Mouse (Mus musculus): ENCODE results near the gene Elk4. TPM values are rescaled to one million over a fixed set of nuclear protein-coding genes. Genes with fewer than 3 reads are reported as not detected.

Gene Elk4
- polyA plus RNA-seq, 1 experiment from 2014 or later: 11.4 TPM

DNA sequence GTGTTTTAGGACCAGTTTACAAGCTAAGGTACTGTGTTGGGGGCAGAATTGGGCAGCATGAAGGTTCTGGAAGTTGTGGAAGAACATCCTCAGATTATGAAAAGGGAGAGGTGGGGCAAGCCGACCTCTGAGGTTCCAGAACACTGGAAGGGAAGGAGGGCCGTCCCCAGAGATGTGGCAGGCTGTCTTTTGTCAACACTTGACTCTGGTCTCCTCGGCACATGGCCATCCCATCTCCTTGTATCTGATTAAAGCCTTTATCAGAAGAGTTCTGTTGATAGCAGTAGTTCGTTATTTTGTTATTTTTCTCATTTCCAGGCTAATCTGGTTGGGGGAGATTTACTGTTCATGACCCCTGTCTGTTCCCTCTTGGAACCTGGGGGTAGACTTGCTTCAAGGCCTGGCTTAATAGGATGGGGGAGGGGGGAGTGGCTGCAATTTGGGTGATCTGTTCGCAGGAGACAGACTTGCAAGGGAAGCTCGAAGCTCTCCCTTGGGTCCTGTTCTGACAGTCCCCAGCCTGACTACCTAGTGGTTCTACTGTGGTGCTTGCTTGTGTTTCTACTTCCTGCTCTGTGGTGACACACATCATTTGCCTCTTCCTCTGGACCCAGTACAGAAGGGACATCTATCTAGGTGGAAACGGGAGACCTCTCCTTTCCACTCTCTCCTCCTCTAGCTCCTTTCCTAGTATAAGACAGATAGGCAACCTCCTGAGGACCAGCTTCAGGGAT, 52.8 kb downstream of the Elk4 start:
- no peak overlapping the region for H3K9ac ChIP-seq
- WGBS: 74% methylated on average over 7 of the region's 7 CpGs
- no peaks in the 10 kb centered on the region for H3K36me3 ChIP-seq
- H3K4me1 ChIP-seq (replicated peaks): no peaks in the 10 kb centered on the region
- no peak for ATAC-seq (ENCODE audit: low FRiP score, low read depth)
- H3K27me3 ChIP-seq: no peaks in the 10 kb centered on the region
- no peaks in the 10 kb centered on the region for H3K9me3 ChIP-seq
- H3K4me3 ChIP-seq: no peak overlapping the region
- H3K4me2 ChIP-seq: no peak overlapping the region
- H3K27ac ChIP-seq (replicated peaks): no peak overlapping the region

DNA sequence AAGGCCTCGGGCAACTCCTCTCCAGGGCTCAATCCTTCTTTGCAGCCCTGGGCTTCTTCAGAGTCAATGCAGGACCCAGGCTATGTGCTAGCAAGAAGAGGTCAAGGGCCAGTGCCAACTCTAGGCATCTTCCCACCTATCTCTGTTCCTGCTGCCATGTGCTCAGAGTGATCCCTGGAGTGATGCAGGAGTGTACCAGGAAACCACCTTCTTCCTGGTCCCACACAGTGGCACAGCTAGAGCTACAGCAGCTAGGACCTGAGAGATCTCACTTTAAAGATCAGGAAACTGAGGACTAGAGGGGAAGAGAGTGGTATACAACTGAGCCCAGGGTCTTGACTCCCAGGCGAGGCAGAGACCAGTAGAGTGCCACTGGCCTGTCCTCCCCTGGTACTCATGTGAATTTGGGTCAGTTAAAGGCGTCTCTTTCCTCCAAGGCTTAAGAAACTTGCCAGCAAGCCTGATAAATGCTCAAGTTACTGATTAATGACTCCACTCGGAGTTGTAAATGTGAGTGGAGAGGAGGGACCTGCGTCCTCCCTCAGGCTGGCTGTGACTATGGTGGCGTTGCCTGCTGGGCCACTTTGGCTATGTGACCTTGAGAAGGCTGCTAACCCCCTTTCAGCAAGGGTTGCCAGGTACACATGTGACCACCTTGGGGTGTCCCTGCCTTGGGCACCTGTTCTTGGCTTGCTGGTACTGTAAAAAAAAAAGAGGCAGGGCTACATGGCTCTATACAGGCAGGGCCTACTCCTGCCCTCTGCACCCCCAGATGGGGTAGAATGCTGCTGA, 54.5 kb downstream of the Elk4 start:
- WGBS: 67% methylated on average over 6 of the region's 6 CpGs
- no peaks in the 10 kb centered on the region for H3K4me1 ChIP-seq (replicated peaks)
- no peak overlapping the region for H3K27ac ChIP-seq (replicated peaks)
- no peak for ATAC-seq (ENCODE audit: low FRiP score, low read depth)
- H3K9ac ChIP-seq: no peak overlapping the region
- H3K27me3 ChIP-seq: peaks cover 9% of the 10 kb centered on the region; the same call in 1 of the 2 replicates
- H3K4me3 ChIP-seq: no peak overlapping the region
- no peak overlapping the region for H3K4me2 ChIP-seq
- no peaks in the 10 kb centered on the region for H3K9me3 ChIP-seq
- no peaks in the 10 kb centered on the region for H3K36me3 ChIP-seq

DNA sequence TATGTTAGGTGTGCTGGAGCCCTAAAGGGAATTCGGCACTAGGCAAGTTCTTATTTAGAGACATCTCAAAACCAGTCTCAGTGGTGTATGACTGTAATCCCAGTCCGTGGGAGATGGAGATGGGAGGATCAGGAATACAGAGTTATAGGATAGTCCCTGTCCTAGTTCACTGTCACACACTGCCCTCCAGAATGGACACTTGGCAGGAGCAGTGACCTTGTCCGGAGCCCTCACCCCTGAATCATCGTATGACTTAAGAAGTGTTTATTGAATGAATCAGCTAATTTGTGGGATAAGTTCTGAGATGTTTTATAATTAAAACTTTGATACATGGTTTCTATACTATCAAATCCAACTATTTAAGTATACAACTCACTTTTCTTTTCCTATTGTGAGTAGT, 55.7 kb downstream of the Elk4 start:
- 88% methylated on average over 4 of the region's 4 CpGs for WGBS
- H3K9me3 ChIP-seq: no peaks in the 10 kb centered on the region
- ATAC-seq (ENCODE audit: low FRiP score, low read depth): no peak

DNA sequence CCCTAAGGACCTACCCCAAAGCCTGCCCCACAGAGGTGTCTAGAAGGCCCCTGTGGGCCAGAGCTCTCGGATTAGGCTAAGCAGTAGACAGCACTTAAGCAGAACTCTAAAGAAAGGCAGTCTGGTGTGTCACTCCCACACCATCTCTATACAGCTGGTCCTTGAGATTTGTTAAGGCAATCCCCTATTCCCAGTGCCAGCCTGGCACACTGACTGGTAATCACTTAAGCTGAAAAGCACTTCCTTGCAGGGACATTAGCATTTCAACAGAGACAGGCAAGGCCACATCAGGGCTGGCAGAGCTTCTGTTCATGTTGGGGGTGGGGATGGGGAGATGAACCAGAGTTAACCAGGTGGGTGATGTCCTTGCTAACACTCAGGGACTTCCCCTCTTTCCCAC, 57.6 kb downstream of the Elk4 start:
- Histone ChIP-seq H3K27ac (replicated peaks) (no peak overlapping the region), H3K4me3 (no peak overlapping the region), H3K4me2 (no peak overlapping the region), H3K27me3 (peaks cover 25% of the 10 kb centered on the region), H3K36me3 (no peaks in the 10 kb centered on the region), H3K9me3 (no peaks in the 10 kb centered on the region), H3K9ac (no peak overlapping the region), H3K4me1 (replicated peaks) (peaks cover 14% of the 10 kb centered on the region)
- 50% methylated on average over 1 of the region's 1 CpGs for WGBS
- ATAC-seq (ENCODE audit: low FRiP score, low read depth): no peak

More for the DNA sequence above, 55.7 kb downstream of the Elk4 start:
- no peak overlapping the region for H3K27ac ChIP-seq (replicated peaks)
- H3K36me3 ChIP-seq: no peaks in the 10 kb centered on the region
- H3K27me3 ChIP-seq: peaks cover 12% of the 10 kb centered on the region
- H3K9ac ChIP-seq: no peak overlapping the region
- peaks cover 11% of the 10 kb centered on the region for H3K4me1 ChIP-seq (replicated peaks)
- no peak overlapping the region for H3K4me2 ChIP-seq
- H3K4me3 ChIP-seq: no peak overlapping the region

DNA sequence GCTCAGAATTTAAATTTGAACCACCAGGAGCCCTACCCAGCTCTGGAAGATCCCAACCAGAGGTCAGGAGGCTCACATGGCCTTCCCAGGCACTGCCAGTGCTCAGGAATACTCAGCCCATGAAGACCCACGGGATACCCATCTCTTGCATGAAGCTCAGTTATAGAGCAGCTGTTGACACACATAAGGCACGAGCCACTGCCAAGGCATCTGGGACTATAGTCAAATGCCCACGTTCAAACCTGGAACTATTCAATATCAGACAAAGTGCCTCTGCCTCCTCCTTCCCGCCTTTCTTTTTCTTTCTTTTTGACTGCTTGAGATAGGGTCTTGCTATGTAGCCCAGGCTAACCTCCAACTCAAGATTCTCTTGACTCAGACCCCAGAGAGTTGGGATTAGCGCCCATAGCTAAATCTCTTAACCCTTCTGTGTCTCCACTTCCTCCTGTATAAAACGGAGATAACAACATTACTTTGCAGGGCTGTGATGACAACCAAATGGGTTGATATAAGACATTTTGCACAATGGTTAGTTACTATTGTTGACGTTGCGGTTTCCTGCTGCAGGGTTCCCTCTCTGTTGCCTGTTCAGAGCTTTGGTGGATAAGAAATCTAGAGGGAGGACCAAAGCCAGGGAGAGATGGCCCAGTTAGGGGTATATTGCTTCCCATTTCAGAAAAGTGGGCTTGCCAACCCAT, 58.2 kb downstream of the Elk4 start:
- Histone ChIP-seq H3K4me1 (replicated peaks) (peaks cover 14% of the 10 kb centered on the region), H3K36me3 (no peaks in the 10 kb centered on the region), H3K9ac (no peak overlapping the region), H3K9me3 (no peaks in the 10 kb centered on the region), H3K4me2 (no peak overlapping the region), H3K27ac (replicated peaks) (no peak overlapping the region), H3K27me3 (peaks cover 25% of the 10 kb centered on the region), H3K4me3 (no peak overlapping the region)
- ATAC-seq (ENCODE audit: low FRiP score, low read depth): no peak
- 80% methylated on average over 8 of the region's 8 CpGs for WGBS

DNA sequence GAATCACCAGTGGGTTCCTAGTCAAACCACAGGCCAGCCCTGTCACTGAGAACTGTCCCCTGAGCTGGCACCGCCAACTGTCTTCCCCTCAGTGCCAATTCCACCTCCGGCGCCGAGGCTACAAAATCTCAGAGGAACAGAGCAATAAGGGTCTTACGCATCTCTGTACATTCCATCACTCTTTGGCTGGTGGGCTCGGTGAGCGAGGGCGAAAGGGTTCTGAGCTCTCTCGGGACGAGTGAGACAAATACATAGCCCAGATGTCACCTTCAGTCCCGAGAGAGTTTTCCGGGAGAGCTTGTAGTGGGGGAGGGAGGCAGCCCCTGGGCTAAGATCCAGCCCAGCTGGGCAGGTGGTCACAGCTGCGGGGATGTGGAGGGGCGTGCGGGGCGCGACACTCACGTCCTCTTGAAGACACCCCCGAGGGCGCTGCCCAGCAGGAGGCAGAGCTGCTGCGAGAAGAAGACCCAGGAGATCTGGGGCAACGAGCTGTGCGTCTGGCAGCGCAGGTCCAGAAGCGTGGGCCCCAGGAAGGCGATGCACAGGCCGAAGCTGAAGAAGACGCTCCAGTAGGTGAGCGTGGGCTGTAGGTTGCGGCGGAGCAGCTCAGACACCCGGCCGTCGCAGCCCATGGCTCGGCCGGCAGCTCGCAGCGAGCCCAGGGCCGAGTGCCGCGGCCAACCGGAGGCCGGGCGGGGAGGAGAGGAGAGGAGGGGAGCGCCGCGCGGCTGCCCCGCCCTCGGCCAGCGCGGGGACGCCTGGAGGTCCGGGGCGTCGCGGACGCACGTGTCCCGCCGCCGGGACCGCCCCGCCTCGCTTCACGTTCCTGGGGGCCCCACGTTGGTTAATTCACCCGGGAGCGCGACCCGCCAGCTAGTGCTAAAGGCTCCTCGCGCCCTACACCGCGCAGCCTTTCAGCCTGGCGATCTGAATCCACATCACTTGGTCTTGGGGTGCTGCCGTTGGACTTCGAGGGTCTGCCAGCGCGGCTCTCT, 60.2 kb downstream of the Elk4 start, which contains the start of gene Mfsd4a:
Gene Mfsd4a (minus strand): TSS at position 802 of the 995 bp plus-strand sequence.
- Histone ChIP-seq H3K27ac (replicated peaks) (no peak within 1 kb of the TSS), H3K4me2 (peak within 1 kb of the TSS; percentile 95), H3K4me3 (peak within 1 kb of the TSS; percentile 51), H3K9me3 (no peaks in the 10 kb centered on the region), H3K4me1 (replicated peaks) (peaks cover 14% of the 10 kb centered on the region), H3K27me3 (peaks cover 25% of the 10 kb centered on the region), H3K9ac (peak within 1 kb of the TSS; percentile 59), H3K36me3 (no peaks in the 10 kb centered on the region)
- peak; percentile 76 for ATAC-seq (ENCODE audit: low FRiP score, low read depth)
- 1% methylated on average over 67 of the region's 80 CpGs for WGBS

DNA sequence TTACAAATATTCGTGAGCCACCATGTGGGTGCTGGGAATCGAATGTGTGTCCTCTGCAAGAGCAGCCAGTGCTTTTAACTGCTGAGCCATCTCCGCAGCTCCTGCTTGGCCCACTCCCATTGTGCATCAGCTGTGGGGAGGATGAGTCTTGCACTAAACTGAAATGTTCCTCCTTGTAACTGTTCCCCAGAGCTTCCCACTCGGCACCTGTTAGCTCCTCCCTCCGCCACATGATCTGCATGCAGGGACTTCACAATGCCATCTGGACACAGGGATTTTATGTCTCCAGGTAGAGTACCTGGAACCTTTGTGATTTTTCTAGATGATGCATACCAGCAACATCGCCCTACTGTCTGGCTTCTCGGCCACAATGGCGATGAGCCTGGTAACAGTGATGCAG, 62.0 kb downstream of the Elk4 start:
- Histone ChIP-seq H3K4me2 (no peak overlapping the region), H3K36me3 (no peaks in the 10 kb centered on the region), H3K4me3 (no peak overlapping the region), H3K27me3 (peaks cover 25% of the 10 kb centered on the region), H3K4me1 (replicated peaks) (peaks cover 14% of the 10 kb centered on the region), H3K27ac (replicated peaks) (no peak overlapping the region), H3K9ac (no peak overlapping the region), H3K9me3 (no peaks in the 10 kb centered on the region)
- WGBS: 85% methylated on average over 8 of the region's 8 CpGs
- ATAC-seq (ENCODE audit: low FRiP score, low read depth): no peak

DNA sequence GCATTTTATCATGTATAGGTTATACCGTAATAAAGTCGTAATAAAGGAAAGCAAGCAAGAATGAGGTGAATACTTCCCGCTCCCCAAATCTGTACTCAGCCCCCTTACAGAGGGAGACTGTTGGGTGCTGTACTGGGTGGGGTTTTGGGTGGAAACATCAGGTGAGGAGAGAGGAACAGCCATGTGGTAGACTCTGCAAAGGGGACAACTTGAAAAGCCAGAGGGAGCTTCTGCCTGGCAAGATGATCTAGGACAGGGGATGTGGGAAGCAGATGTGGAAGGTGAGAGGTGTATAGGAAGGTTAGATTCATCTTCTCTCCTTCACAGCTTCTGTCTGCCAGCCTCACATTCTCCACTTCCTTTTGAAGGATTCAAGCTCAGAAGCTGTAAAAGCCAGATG, 63.3 kb downstream of the Elk4 start:
- H3K9ac ChIP-seq: no peak overlapping the region
- no peak overlapping the region for H3K4me2 ChIP-seq
- no peaks in the 10 kb centered on the region for H3K36me3 ChIP-seq
- no peak overlapping the region for H3K27ac ChIP-seq (replicated peaks)
- H3K27me3 ChIP-seq: peaks cover 25% of the 10 kb centered on the region
- peaks cover 14% of the 10 kb centered on the region for H3K4me1 ChIP-seq (replicated peaks)
- H3K4me3 ChIP-seq: no peak overlapping the region
- WGBS: 94% methylated on average over 3 of the region's 3 CpGs
- no peaks in the 10 kb centered on the region for H3K9me3 ChIP-seq
- no peak for ATAC-seq (ENCODE audit: low FRiP score, low read depth)

DNA sequence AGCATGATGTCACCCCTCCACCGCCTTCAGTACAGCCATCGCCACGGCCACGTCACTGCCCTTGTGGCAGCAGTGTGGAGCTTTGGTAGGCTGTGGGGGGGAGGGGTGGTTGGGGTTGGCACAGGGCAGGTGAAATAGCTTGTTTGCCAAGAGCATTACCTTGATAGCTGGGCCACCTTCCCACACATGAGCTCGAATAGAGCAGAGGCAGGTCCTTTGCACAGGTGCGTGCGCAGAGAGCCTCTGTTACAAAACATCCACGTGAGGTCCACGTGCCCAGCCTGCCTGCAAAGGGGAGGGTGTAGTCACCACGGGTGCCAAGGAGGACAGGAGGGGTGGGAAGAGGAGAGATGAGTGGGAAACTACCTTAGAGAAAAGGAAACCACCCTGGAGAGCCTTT, 68.2 kb downstream of the Elk4 start:
- WGBS: 88% methylated on average over 10 of the region's 10 CpGs
- H3K4me2 ChIP-seq: no peak overlapping the region
- no peaks in the 10 kb centered on the region for H3K9me3 ChIP-seq
- H3K9ac ChIP-seq: no peak overlapping the region
- H3K4me1 ChIP-seq (replicated peaks): no peaks in the 10 kb centered on the region
- no peaks in the 10 kb centered on the region for H3K36me3 ChIP-seq
- ATAC-seq (ENCODE audit: low FRiP score, low read depth): no peak
- no peak overlapping the region for H3K27ac ChIP-seq (replicated peaks)
- H3K27me3 ChIP-seq: no peaks in the 10 kb centered on the region
- H3K4me3 ChIP-seq: no peak overlapping the region

DNA sequence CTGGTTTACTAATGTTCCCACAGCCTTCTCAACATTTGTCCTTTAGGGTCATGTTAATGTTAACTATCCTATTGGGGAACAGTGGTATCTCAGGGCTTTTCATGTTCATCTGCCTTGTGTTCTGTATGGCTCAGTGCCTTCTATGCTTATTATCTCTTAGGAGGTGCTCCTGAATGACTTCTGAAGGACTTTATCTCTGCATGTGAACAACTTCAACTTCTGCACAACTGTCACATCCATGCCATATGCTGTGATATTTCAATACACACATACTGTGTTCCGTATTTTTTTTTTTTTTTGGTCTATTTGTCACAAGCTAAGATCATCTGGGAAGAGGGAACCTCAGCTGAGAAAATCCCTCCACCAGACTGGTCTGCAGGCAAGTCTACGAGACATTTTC, 71.0 kb downstream of the Elk4 start:
- H3K4me1 ChIP-seq (replicated peaks): no peaks in the 10 kb centered on the region
- 0 out of 2 replicates have a peak, but pooled peaks cover 3% of the 10 kb centered on the region for H3K9me3 ChIP-seq
- ATAC-seq (ENCODE audit: low FRiP score, low read depth): no peak
- H3K36me3 ChIP-seq: no peaks in the 10 kb centered on the region
- no peak overlapping the region for H3K27ac ChIP-seq (replicated peaks)
- 86% methylated on average over 2 of the region's 2 CpGs for WGBS
- H3K27me3 ChIP-seq: no peaks in the 10 kb centered on the region
- no peak overlapping the region for H3K9ac ChIP-seq
- H3K4me3 ChIP-seq: no peak overlapping the region
- H3K4me2 ChIP-seq: no peak overlapping the region
